Mouse (Mus musculus) neural tube, embryonic 11.5 days (tissue): ENCODE data around the gene Cntn4. TPM values are rescaled to one million over a fixed set of nuclear protein-coding genes. Genes with fewer than 3 reads are reported as not detected.

Experiments used
- ATAC-seq: fragments of 200-750 bp; cut with Nextera tagmentation; 2 replicates; pipeline ENCODE4 v1.8.0; 2017; ENCODE audit warnings: moderate number of reproducible peaks, mild to moderate bottlenecking, moderate TSS enrichment, moderate library complexity; ENCODE audit not compliant: insufficient read depth, low FRiP score, low TSS enrichment
- DNase-seq: peaks from one replicate; pipeline ENCODE4 v3.0.0-alpha.2; 2015; ENCODE audit warnings: low spot score
- H3K27ac ChIP-seq: fragments of 300-500 bp; sonication (generic); 2 replicates; pipeline ENCODE4 v1.5.1; 2014; ENCODE audit warnings: low read depth, mild to moderate bottlenecking, low read length
- H3K27me3 ChIP-seq: fragments of 300-500 bp; sonication (generic); 2 replicates; pipeline ENCODE4 v1.6.1; 2014; ENCODE audit warnings: mild to moderate bottlenecking, low read length, mixed read lengths; ENCODE audit not compliant: control insufficient read depth, insufficient read depth
- H3K36me3 ChIP-seq: fragments of 300-500 bp; sonication (generic); 2 replicates; pipeline ENCODE4 v1.6.1; 2014; ENCODE audit warnings: mild to moderate bottlenecking, low read length, moderate library complexity, mixed read lengths; ENCODE audit not compliant: control insufficient read depth, insufficient read depth
- H3K4me1 ChIP-seq: fragments of 300-500 bp; sonication (generic); 2 replicates; pipeline ENCODE4 v1.6.1; 2014; ENCODE audit warnings: low read length, mixed read lengths; ENCODE audit not compliant: control insufficient read depth, insufficient read depth
- H3K4me2 ChIP-seq: fragments of 300-500 bp; sonication (generic); 2 replicates; pipeline ENCODE4 v1.6.1; 2014; ENCODE audit warnings: low read depth, mild to moderate bottlenecking, moderate library complexity
- H3K4me3 ChIP-seq: fragments of 300-500 bp; sonication (generic); 2 replicates; pipeline ENCODE4 v1.5.1; 2014; ENCODE audit warnings: low read depth, low read length
- H3K9ac ChIP-seq: fragments of 300-500 bp; sonication (generic); 2 replicates; pipeline ENCODE4 v1.6.1; 2014; ENCODE audit warnings: mild to moderate bottlenecking, low read length
- H3K9me3 ChIP-seq: fragments of 300-500 bp; sonication (generic); 2 replicates; pipeline ENCODE4 v1.6.1; 2016; ENCODE audit warnings: low read length; ENCODE audit not compliant: control insufficient read depth
- WGBS: fragments of 180-500 bp; shearing (Covaris S2); extraction: QIAGEN DNeasy Blood & Tissue Kit; methylation state at CpG from one replicate; pipeline ENCODE4 v1.1.7; 2014; 5-methylcytosine and 5-hydroxymethylcytosine counted together
- polyA plus RNA-seq: library from polyadenylated mRNA; unstranded; fragments of >200 nt; fragmentation: Nextera tagmentation; extraction: Ambion mirVana; gene quantifications from 2 replicates; pipeline ENCODE4 v1.2.1, GENCODE M21; 2014

Cntn4 gene
- polyA plus RNA-seq, 1 experiment from 2014 or later = 1.4 TPM

DNA sequence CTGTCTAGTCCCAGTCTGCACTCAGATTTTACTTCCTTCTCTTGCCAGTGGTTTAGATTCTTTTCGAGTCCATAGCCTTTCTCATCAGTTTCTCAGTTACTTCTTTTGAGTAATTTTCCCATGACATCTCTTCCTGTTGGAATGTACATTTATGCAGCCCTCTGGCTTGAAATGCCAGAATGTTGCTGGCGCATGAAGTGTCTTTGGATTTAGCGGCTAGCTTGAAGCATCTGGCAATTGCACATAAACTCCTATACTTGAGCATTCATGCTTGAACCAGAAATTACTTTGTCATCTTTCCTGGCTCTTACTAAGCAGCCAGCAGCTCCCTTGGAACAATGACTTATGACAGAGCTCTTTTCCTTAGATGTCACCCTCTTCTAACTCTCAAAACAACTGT lies 965.6 kb downstream of the Cntn4 start:
- Histone ChIP-seq H3K4me1 (no peaks in the 10 kb centered on the region), H3K9ac (no peak overlapping the region), H3K27me3 (no peaks in the 10 kb centered on the region), H3K4me2 (no peak overlapping the region), H3K9me3 (no peaks in the 10 kb centered on the region), H3K4me3 (no peak overlapping the region), H3K36me3 (no peaks in the 10 kb centered on the region), H3K27ac (no peak overlapping the region)
- ATAC-seq (no peak), DNase-seq (no peak)
- 88% methylated on average over 3 of the region's 3 CpGs for WGBS

DNA sequence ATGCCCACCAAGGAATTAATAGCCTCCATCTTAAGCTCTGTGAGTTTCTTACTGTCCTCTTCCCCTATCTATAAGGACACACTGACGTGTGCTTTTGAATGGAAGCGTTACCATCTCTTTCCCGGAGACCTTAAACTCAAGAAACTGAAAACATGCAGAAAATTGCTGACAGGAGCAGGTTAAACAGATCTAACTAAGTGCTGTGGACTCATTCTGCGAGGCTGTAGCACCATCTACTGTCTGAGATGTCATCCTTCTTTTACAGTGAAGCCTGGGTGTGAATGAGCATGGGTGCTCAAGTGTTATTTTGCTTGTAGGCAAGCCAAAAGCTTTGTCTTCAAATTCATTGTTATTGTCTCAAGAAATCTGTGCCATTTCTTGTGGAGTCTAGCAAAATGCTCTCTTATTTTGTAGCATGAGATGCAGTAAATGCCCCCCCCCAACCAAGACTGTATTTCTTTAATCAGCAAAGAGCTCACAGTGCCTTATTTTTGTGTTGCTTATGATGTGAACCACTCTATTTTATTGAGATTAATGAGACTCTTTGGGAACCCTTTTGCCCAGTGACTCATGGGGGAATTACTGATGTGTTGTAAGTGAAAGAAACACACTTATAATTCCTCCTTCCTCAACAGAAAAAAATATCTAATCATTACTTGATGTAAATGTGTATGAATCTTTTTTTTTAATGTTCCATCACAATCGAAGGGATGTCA lies 968.2 kb downstream of the Cntn4 start:
- Histone ChIP-seq H3K4me1 (no peaks in the 10 kb centered on the region), H3K27me3 (no peaks in the 10 kb centered on the region), H3K9me3 (no peaks in the 10 kb centered on the region), H3K4me3 (no peak overlapping the region), H3K4me2 (no peak overlapping the region), H3K36me3 (no peaks in the 10 kb centered on the region), H3K9ac (no peak overlapping the region), H3K27ac (no peak overlapping the region)
- DNase-seq = peak; percentile 37
- no peak for ATAC-seq
- 41% methylated on average over 5 of the region's 5 CpGs for WGBS

DNA sequence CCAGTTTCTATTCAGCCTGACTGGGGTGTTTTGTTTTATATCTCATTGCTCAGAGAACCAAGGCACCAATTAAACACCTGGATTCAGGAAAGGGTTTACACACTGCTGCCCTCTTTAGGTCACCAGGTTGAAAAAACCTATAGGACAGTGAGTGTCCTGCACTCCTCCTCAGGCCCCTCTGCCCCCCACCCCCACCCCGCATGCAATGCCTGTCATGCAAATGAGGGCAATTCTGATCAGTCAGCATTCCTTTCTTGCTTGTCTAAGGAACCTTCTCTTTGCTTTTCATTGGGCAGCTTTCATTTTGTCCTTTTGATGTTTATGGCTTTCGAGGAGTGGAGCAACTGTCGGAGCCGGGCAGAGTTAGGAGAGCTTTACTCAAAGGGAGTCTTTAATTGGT lies 969.5 kb downstream of the Cntn4 start:
- Histone ChIP-seq H3K4me2 (no peak overlapping the region), H3K27ac (no peak overlapping the region), H3K4me1 (no peaks in the 10 kb centered on the region), H3K9ac (no peak overlapping the region), H3K27me3 (no peaks in the 10 kb centered on the region), H3K36me3 (no peaks in the 10 kb centered on the region), H3K9me3 (no peaks in the 10 kb centered on the region), H3K4me3 (no peak overlapping the region)
- ATAC-seq (no peak), DNase-seq (no peak)
- WGBS = 15% methylated on average over 4 of the region's 4 CpGs

GRCm38 (mm10) chr6:106663780-106664651 lies 986.6 kb downstream of the Cntn4 start:
- Histone ChIP-seq H3K9ac (no peak overlapping the region), H3K27ac (no peak overlapping the region), H3K36me3 (no peaks in the 10 kb centered on the region), H3K4me2 (no peak overlapping the region), H3K27me3 (no peaks in the 10 kb centered on the region), H3K9me3 (no peaks in the 10 kb centered on the region), H3K4me3 (no peak overlapping the region), H3K4me1 (no peaks in the 10 kb centered on the region)
- DNase-seq (peak; percentile 34), ATAC-seq (peak; percentile 33; the same call in 1 of the 2 replicates)
- WGBS = 39% methylated on average over 6 of the region's 6 CpGs

- H3K4me2 ChIP-seq = no peak overlapping the region
- H3K27ac ChIP-seq = no peak overlapping the region
- H3K4me3 ChIP-seq = no peak overlapping the region
- no peaks in the 10 kb centered on the region for H3K9me3 ChIP-seq
- 82% methylated on average over 8 of the region's 8 CpGs for WGBS
- H3K4me1 ChIP-seq = no peaks in the 10 kb centered on the region
- ATAC-seq (no peak), DNase-seq (no peak)
- H3K36me3 ChIP-seq = no peaks in the 10 kb centered on the region
- no peaks in the 10 kb centered on the region for H3K27me3 ChIP-seq
- no peak overlapping the region for H3K9ac ChIP-seq
These were observed 998.1 kb downstream of the Cntn4 start for GRCm38 (mm10) chr6:106675581-106675980.

GRCm38 (mm10) chr6:106701931-106702330 lies 1024.5 kb downstream of the Cntn4 start:
- no peak for ATAC-seq
- Histone ChIP-seq H3K27ac (no peak overlapping the region), H3K4me3 (no peak overlapping the region), H3K4me2 (no peak overlapping the region), H3K9ac (no peak overlapping the region), H3K36me3 (no peaks in the 10 kb centered on the region), H3K27me3 (no peaks in the 10 kb centered on the region), H3K4me1 (no peaks in the 10 kb centered on the region), H3K9me3 (no peaks in the 10 kb centered on the region)
- 69% methylated on average over 3 of the region's 3 CpGs for WGBS
- no peak for DNase-seq

GRCm38 (mm10) chr6:106705506-106706035 lies 1028.1 kb downstream of the Cntn4 start:
- ATAC-seq (no peak), DNase-seq (no peak)
- Histone ChIP-seq H3K4me1 (no peaks in the 10 kb centered on the region), H3K27me3 (no peaks in the 10 kb centered on the region), H3K9me3 (no peaks in the 10 kb centered on the region), H3K9ac (no peak overlapping the region), H3K27ac (no peak overlapping the region), H3K4me3 (no peak overlapping the region), H3K36me3 (no peaks in the 10 kb centered on the region), H3K4me2 (no peak overlapping the region)
- WGBS = 65% methylated on average over 3 of the region's 3 CpGs

DNA sequence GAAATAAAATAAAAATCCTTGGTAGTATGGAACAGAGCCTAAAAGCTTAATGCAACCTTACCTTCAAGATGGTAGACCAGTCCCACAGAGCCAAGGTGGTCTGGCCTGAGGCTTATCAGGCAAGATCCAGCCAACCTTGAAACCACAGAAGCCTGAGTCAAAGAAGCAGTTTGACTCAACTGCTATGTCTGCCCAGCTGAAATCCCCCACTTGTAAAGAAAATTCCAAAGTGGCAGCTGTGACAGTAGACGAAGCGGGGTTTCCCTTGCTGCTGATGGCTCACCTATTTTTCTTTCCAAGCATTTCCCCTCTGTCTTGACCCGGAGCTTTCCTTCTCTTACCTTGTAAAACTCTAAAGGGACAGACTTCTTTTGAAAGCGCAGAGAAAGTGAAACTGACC lies 1048.2 kb downstream of the Cntn4 start:
- Histone ChIP-seq H3K36me3 (no peaks in the 10 kb centered on the region), H3K27me3 (no peaks in the 10 kb centered on the region), H3K4me2 (no peak overlapping the region), H3K9me3 (no peaks in the 10 kb centered on the region), H3K9ac (no peak overlapping the region), H3K4me1 (no peaks in the 10 kb centered on the region), H3K27ac (no peak overlapping the region), H3K4me3 (no peak overlapping the region)
- no peak for DNase-seq
- ATAC-seq = no peak
- WGBS = 80% methylated on average over 4 of the region's 4 CpGs
